Mouse (Mus musculus): Measurements from ENCODE around the gene Capn9.

GRCm38 (mm10) chr8:124535451-124535850 lies 40.5 kb upstream of the Capn9 start:
- no peak for TF ChIP-seq POLR2A (IDR thresholded peaks at IDR 0.05; ENCODE audit: borderline replicate concordance, low read depth, low read length)
- no peak for TF ChIP-seq CTCF (IDR thresholded peaks at IDR 0.05; ENCODE audit: low read depth, low read length)
